Mouse (Mus musculus) frontal cortex, postnatal 25 days (tissue): ENCODE results near the gene Ccdc57.
A peak's percentile ranks its signal among the peaks of the same experiment; 100 is the strongest.

ENCODE experiments used
- DNase-seq, 2 experiments: peaks; one replicate each; pipeline ENCODE4 v3.0.0; 2022; ENCODE audit warnings: low spot score in 2 of 2

The Ccdc57 gene

GRCm38 (mm10) chr11:120822831-120823550, 109.7 kb downstream of the Ccdc57 start:
- no peak for DNase-seq

- no peak for DNase-seq
Observed at GRCm38 (mm10) chr11:120822321-120822720, 110.4 kb downstream of the Ccdc57 start.

- no peak for DNase-seq
Observed at GRCm38 (mm10) chr11:120821076-120821922, 111.4 kb downstream of the Ccdc57 start.

GRCm38 (mm10) chr11:120820546-120820945, 112.1 kb downstream of the Ccdc57 start:
- no peak for DNase-seq

GRCm38 (mm10) chr11:120819556-120819955, 113.1 kb downstream of the Ccdc57 start:
- no peak for DNase-seq

- no peak for DNase-seq
Observed at GRCm38 (mm10) chr11:120818251-120818650, 114.4 kb downstream of the Ccdc57 start.

GRCm38 (mm10) chr11:120817358-120817757, 115.3 kb downstream of the Ccdc57 start:
- no peak for DNase-seq

GRCm38 (mm10) chr11:120812068-120812467, 120.6 kb downstream of the Ccdc57 start:
- DNase-seq, result no peak

- DNase-seq, result no peak
Observed at GRCm38 (mm10) chr11:120808010-120808409, 124.7 kb downstream of the Ccdc57 start.

- no peak for DNase-seq
Observed at GRCm38 (mm10) chr11:120805375-120806298, 127.0 kb downstream of the Ccdc57 start.

- no peak for DNase-seq
Observed at GRCm38 (mm10) chr11:120804769-120805168, 127.9 kb downstream of the Ccdc57 start.

GRCm38 (mm10) chr11:120804274-120804673, 128.4 kb downstream of the Ccdc57 start:
- no peak for DNase-seq

- DNase-seq, result peak; percentile 66 to 84
Observed at GRCm38 (mm10) chr11:120800061-120800904, 132.4 kb downstream of the Ccdc57 start.

- DNase-seq, result no peak
Observed at GRCm38 (mm10) chr11:120799316-120799890, 133.3 kb downstream of the Ccdc57 start.

GRCm38 (mm10) chr11:120798244-120798643, 134.4 kb downstream of the Ccdc57 start:
- no peak for DNase-seq

GRCm38 (mm10) chr11:120796614-120796946, 136.1 kb downstream of the Ccdc57 start:
- DNase-seq, result no peak

GRCm38 (mm10) chr11:120795756-120796613, 136.7 kb downstream of the Ccdc57 start, which contains the start of gene Dus1l:
Gene Dus1l (minus strand): TSS chr11:120796403.
- DNase-seq, result peak; percentile 98 to 99

- no peak for DNase-seq
Observed at GRCm38 (mm10) chr11:120792652-120793051, 140.0 kb downstream of the Ccdc57 start.

GRCm38 (mm10) chr11:120789810-120790209, 142.9 kb downstream of the Ccdc57 start:
- no peak for DNase-seq

- no peak for DNase-seq
Observed at GRCm38 (mm10) chr11:120789355-120789754, 143.3 kb downstream of the Ccdc57 start.
